Mouse (Mus musculus) retina, postnatal 7 days (tissue): ENCODE results near the gene Smc1b.

Source experiments
- DNase-seq: peaks from one replicate; pipeline ENCODE4 v3.0.0-alpha.2; 2012; ENCODE audit warnings: low read depth, low spot score

Gene Smc1b

GRCm38 (mm10) chr15:85026197-85026596 is 105.6 kb downstream of the Smc1b start:
- no peak for DNase-seq

GRCm38 (mm10) chr15:85022211-85022610 is 109.6 kb downstream of the Smc1b start:
- no peak for DNase-seq

GRCm38 (mm10) chr15:85016951-85017664 is 114.7 kb downstream of the Smc1b start, which contains the start of gene Upk3a:
Gene Upk3a, plus strand, starts transcription at chr15:85017141.
- DNase-seq, result no peak

GRCm38 (mm10) chr15:85015771-85016170 is 116.0 kb downstream of the Smc1b start:
- DNase-seq, result no peak
